Mouse (Mus musculus) kidney, adult 10 weeks (tissue): ENCODE data around the gene Tmem25. TPM values are rescaled to one million over a fixed set of nuclear protein-coding genes. Genes with fewer than 3 reads are reported as not detected.

ENCODE experiments used
- polyA plus RNA-seq: library from polyadenylated mRNA; stranded (reverse); fragments of 350-450 nt; fragmentation: Illumina TruSeq; extraction: RNeasy Lipid Tissue Mini Kit (QIAGEN cat#74804); gene quantifications from one replicate; pipeline ENCODE4 v1.2.3, GENCODE M21; 2014; ENCODE audit warnings: low read depth, low replicate concordance

The Tmem25 gene
- 3.2 TPM for polyA plus RNA-seq

DNA sequence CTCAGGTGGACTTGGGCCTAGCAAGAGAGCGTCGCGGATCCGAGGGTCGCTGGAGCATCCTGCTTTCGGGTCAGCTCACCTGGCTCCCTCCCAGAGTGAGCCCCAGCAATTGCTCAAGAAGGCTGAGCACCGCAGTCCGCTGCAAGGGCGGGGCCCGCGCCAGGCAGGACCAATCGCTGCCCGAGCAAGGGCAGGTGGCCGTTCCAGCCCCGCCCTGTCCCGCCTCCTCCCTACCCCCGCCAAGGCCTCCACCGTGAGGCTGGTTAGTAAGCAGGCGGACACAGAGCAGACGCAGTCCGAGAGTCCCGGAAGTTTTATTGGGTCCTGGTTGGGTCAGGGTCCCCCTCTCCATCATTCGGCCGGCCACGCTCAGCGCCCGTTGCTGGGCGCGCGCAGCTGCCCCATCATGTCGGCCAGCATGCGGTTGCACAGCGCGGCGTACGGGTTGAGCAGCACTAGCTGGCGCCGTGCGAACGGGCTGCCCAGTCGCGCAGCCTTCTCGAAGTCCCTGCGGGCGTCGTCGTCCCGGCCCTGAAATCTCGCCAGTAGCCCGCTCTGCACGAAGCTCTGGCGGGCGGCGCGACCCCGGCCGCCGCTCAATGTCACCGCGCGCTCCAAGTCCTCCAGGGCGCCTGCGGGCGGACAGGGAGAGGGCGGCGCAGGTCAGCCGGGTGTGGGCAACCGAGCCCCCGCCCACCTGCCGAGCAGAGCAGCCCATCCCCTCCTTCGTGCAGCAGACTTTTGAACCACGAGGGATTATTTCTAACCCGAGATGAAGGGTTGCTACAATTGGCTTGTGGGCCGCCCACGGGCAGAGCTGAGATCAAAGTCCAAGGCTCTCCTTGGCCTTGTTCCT lies at the start of gene Tmem25:
Gene Tmem25, minus strand, starts transcription at position 206 of the 856 bp plus-strand sequence.

GRCm38 (mm10) chr9:44802808-44803450 lies 3.8 kb upstream of the Tmem25 start, which contains the start of gene Ttc36:
Ttc36 (minus strand) TSS chr9:44803072.

DNA sequence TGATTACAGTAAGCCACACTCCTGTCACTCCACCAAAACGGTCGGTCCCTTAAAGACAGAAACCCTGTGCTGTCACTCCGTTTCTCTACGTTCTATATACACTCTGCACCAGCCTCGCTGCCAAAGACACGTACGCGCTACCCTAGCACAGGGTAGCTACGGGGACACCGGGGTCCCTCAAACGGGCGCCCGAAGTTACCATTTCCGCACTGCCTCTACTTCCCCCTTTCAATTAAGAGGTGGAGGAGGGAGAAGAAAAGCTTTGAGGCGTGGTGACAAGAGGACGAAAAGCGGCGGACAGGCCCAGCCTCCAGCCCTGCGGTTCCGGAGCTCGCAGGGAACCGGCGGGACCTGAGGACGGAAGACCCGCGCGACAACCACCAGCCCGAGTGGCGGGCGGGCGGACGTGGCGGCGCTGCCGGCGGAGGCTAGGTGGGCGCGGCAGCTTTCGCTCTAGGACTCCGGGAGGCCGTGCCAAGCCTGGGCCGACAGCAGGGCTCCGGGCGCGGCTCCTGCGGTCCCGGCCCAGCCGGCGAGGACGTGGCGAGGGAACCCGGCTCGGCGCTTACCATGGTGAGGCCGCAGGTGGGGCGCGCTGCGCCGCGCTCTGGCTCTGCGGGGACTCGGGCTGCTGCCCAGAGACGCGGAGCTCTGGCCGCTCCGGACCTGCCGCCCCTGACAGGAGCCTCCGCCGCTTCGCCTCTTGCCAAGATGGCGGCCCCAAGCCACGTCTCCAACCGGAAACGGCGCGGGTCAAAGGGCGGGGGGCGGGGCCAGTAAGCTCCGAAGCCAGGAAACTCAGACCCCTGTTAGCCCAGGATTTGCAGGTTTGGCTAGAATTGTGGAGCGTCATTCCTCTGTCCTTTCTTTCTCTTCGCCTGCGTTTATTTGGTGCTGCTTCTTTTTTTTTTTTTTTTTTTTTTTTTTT lies 31.7 kb downstream of the Tmem25 start, which contains the start of the genes Arcn1 and Ift46:
Gene Arcn1, minus strand, starts transcription at position 745 of the 928 bp plus-strand sequence.
Gene Ift46, plus strand, starts transcription at position 808 of the 928 bp plus-strand sequence.

Other genes with a start within 250 kb of the Tmem25 start
- gene Cxcr5, start 237.4 kb downstream of the Tmem25 start, polyA plus RNA-seq, result not detected
- 161 TPM for gene Ddx6, start 194.4 kb downstream of the Tmem25 start, polyA plus RNA-seq
- 9.1 TPM for gene Treh, start 126.1 kb downstream of the Tmem25 start, polyA plus RNA-seq
- gene Phldb1, start 64.1 kb downstream of the Tmem25 start, polyA plus RNA-seq, result 0.89 TPM
- 269 TPM for gene Arcn1, start 31.5 kb downstream of the Tmem25 start, polyA plus RNA-seq
- 17.3 TPM for gene Ift46, start 31.4 kb downstream of the Tmem25 start, polyA plus RNA-seq
- 18.3 TPM for gene Ttc36, start 3.8 kb upstream of the Tmem25 start, polyA plus RNA-seq
- 12.2 TPM for gene Kmt2a, start 82.0 kb upstream of the Tmem25 start, polyA plus RNA-seq
- gene Atp5l, start 121.4 kb upstream of the Tmem25 start, polyA plus RNA-seq, result 1,015 TPM
- gene Ube4a, start 166.3 kb upstream of the Tmem25 start, polyA plus RNA-seq, result 90.9 TPM
- gene Cd3g, start 181.1 kb upstream of the Tmem25 start, polyA plus RNA-seq, result 0.77 TPM
- gene Cd3d, start 182.5 kb upstream of the Tmem25 start, polyA plus RNA-seq, result not detected
- not detected for gene Cd3e, start 210.3 kb upstream of the Tmem25 start, polyA plus RNA-seq
- gene Mpzl2, start 240.5 kb upstream of the Tmem25 start, polyA plus RNA-seq, result 34.9 TPM